Mouse (Mus musculus): ENCODE measurements around the gene Pus7. TPM values are rescaled to one million over a fixed set of nuclear protein-coding genes. Genes with fewer than 3 reads are reported as not detected.

The Pus7 gene
- polyA plus RNA-seq (2015; fragmentation: Nextera tagmentation; extraction: Ambion mirVana): 17.4 and 17.5 TPM in 2 replicates

GRCm38 (mm10) chr5:23782931-23783877 is at the start of gene Pus7:
TSS of gene Pus7 (minus strand) at chr5:23783711.

GRCm38 (mm10) chr5:23787536-23788389 is 4.3 kb upstream of the Pus7 start, which contains the start of gene Rint1:
TSS of gene Rint1 (plus strand) at chr5:23787711.

Other genes starting within 250 kb of the Pus7 start
- 22.4 and 31.5 TPM in 2 replicates for gene Srpk2, start 99.1 kb downstream of the Pus7 start, polyA plus RNA-seq (2015; fragmentation: Nextera tagmentation; extraction: Ambion mirVana)
- 23.8 and 27.4 TPM in 2 replicates for gene Rint1, start 4.0 kb upstream of the Pus7 start, polyA plus RNA-seq (2015; fragmentation: Nextera tagmentation; extraction: Ambion mirVana)
- gene Tomm7, start 60.5 kb upstream of the Pus7 start, polyA plus RNA-seq (2015; fragmentation: Nextera tagmentation; extraction: Ambion mirVana): 103 and 107 TPM in 2 replicates
- 59.5 and 63.8 TPM in 2 replicates for gene Fam126a, start 247.0 kb upstream of the Pus7 start, polyA plus RNA-seq (2015; fragmentation: Nextera tagmentation; extraction: Ambion mirVana)